Mouse (Mus musculus) forebrain, embryonic 14.5 days (tissue): ENCODE data around the gene Sh2b3. TPM values are rescaled to one million over a fixed set of nuclear protein-coding genes. Genes with fewer than 3 reads are reported as not detected.
"Not testable (repeated sequence)": the region's sequence is repeated elsewhere in the genome, so short reads cannot be mapped to it uniquely, and the experiment has no call there.

Experiments used
- ATAC-seq: fragments of 200-750 bp; cut with Nextera tagmentation; 2 replicates; pipeline ENCODE4 v1.8.0; 2017; ENCODE audit warnings: mild to moderate bottlenecking, moderate library complexity
- DNase-seq: peaks from one replicate; pipeline ENCODE4 v3.0.0-alpha.2; 2015; ENCODE audit warnings: low spot score
- H3K27ac ChIP-seq: fragments of 300-500 bp; sonication (generic); 2 replicates; pipeline ENCODE4 v1.5.1; 2014; ENCODE audit warnings: low read depth, mild to moderate bottlenecking, control low read depth, low read length, moderate library complexity
- H3K27me3 ChIP-seq: fragments of 300-500 bp; sonication (generic); replicated peaks from 2 replicates; pipeline ENCODE4 v1.6.1; 2014; ENCODE audit warnings: low read length, control low read depth, mixed read lengths; ENCODE audit not compliant: control insufficient read depth, insufficient read depth
- H3K36me3 ChIP-seq: fragments of 300-500 bp; sonication (generic); 2 replicates; pipeline ENCODE4 v1.6.1; 2014; ENCODE audit warnings: low read length, control low read depth; ENCODE audit not compliant: control insufficient read depth, insufficient read depth
- H3K4me1 ChIP-seq: fragments of 300-500 bp; sonication (generic); 2 replicates; pipeline ENCODE4 v1.6.1; 2014; ENCODE audit warnings: antibody characterized with exemption, low read length, control low read depth; ENCODE audit not compliant: control insufficient read depth, insufficient read depth
- H3K4me2 ChIP-seq: fragments of 300-500 bp; sonication (generic); 2 replicates; pipeline ENCODE4 v1.6.1; 2014; ENCODE audit warnings: mild to moderate bottlenecking, control low read depth, low read length
- H3K4me3 ChIP-seq: fragments of 300-500 bp; sonication (generic); 2 replicates; pipeline ENCODE4 v1.5.1; 2014; ENCODE audit warnings: low read depth, low read length, control low read depth
- H3K9ac ChIP-seq: fragments of 300-500 bp; sonication (generic); 2 replicates; pipeline ENCODE4 v1.6.1; 2014; ENCODE audit warnings: mild to moderate bottlenecking, low read length, control low read depth, moderate library complexity
- H3K9me3 ChIP-seq: fragments of 300-500 bp; sonication (generic); replicated peaks from 2 replicates; pipeline ENCODE4 v1.6.1; 2016; ENCODE audit warnings: low read length, control low read depth, mixed read lengths; ENCODE audit not compliant: control insufficient read depth
- WGBS: fragments of 180-500 bp; shearing (Covaris S2); extraction: QIAGEN DNeasy Blood & Tissue Kit; methylation state at CpG from one replicate; pipeline ENCODE4 v1.1.7; 2014; 5-methylcytosine and 5-hydroxymethylcytosine counted together
- polyA plus RNA-seq: library from polyadenylated mRNA; unstranded; fragments of >200 nt; fragmentation: Nextera tagmentation; extraction: Ambion mirVana; gene quantifications from 2 replicates; pipeline ENCODE4 v1.2.1, GENCODE M21; 2014

Gene Sh2b3
- polyA plus RNA-seq, 1 experiment from 2014 or later: 4.4 TPM

DNA sequence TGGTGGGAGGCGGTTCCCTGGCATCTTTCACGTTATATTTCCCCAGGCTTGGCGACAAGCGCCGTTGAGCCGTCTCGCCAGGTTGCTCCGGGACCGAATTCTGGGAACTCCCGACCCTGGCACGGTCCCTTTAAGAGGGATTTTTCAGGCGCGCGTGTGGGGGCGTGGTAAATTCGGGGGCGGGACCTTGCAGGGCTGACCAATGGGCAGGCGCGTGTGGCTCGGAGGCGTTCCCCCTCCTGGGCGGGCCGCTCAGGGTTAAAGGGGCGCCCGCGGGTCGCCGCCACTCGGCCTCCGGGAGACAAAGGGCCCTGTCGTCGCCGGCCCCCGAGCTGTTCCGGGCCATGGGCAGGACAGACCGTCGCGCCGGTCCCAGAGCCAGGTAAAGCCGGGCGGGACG lies 11.3 kb upstream of the Sh2b3 start, which contains the start of gene Pheta1:
Gene Pheta1, plus strand, starts transcription at position 242 of the 400 bp plus-strand sequence.
- H3K9me3 ChIP-seq: no peaks in the 10 kb centered on the region
- DNase-seq: peak; percentile 95
- H3K27ac ChIP-seq: peak within 1 kb of the TSS; percentile 17
- peak; percentile 95 for ATAC-seq
- peak within 1 kb of the TSS; percentile 90 for H3K4me3 ChIP-seq
- H3K9ac ChIP-seq: peak within 1 kb of the TSS; percentile 78
- WGBS: under 1% methylated on average over 42 of the region's 42 CpGs
- peaks cover 7% of the 10 kb centered on the region for H3K27me3 ChIP-seq
- H3K4me1 ChIP-seq: peaks cover 14% of the 10 kb centered on the region
- peaks cover 28% of the 10 kb centered on the region for H3K36me3 ChIP-seq
- H3K4me2 ChIP-seq: peak within 1 kb of the TSS; percentile 70

DNA sequence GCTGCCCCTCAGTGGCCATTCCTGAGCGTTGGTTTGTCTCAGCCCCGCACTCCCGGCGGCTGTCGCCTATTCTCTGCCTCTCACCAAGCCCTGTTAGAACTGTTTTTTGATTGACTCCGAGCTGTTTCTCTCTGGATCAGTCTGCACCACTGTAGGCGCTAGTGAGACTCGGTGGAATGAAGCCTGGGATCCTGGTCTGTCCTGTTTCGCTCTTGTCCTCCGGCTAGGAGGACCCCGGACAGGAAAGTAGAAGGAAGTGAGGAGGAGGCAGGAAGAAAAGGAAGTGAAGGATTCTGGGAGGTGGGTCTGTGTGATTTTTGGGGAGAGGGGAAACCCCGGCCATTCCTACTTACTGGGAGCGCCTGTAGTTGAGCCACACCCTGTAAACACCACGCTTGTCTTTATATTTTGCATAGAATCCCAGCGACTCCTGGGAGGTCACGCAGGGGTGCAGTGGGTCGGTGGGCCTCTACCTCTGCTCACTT lies 10.6 kb upstream of the Sh2b3 start:
- WGBS: under 1% methylated on average over 17 of the region's 17 CpGs
- peak; percentile 68 for DNase-seq
- no peaks in the 10 kb centered on the region for H3K9me3 ChIP-seq
- H3K27me3 ChIP-seq: peaks cover 10% of the 10 kb centered on the region
- H3K36me3 ChIP-seq: peaks cover 22% of the 10 kb centered on the region
- peak; percentile 40 for ATAC-seq
- peak overlapping the region; percentile 70 for H3K4me2 ChIP-seq
- H3K4me1 ChIP-seq: peaks cover 17% of the 10 kb centered on the region
- H3K27ac ChIP-seq: peak overlapping the region; percentile 17
- peak overlapping the region; percentile 78 for H3K9ac ChIP-seq
- H3K4me3 ChIP-seq: peak overlapping the region; percentile 90

- peaks cover 14% of the 10 kb centered on the region; the same call in 1 of the 2 replicates for H3K36me3 ChIP-seq
- ATAC-seq, H3K4me2 ChIP-seq, H3K27ac ChIP-seq, DNase-seq, H3K9ac ChIP-seq, H3K9me3 ChIP-seq, H3K4me3 ChIP-seq: not testable (repeated sequence)
- H3K27me3 ChIP-seq: peaks cover 14% of the 10 kb centered on the region
- WGBS: 87% methylated on average over 3 of the region's 3 CpGs
- peaks cover 23% of the 10 kb centered on the region for H3K4me1 ChIP-seq
Observed at GRCm38 (mm10) chr5:121847269-121847668, 9.8 kb upstream of the Sh2b3 start.

GRCm38 (mm10) chr5:121846322-121846721 lies 8.9 kb upstream of the Sh2b3 start:
- H3K9ac ChIP-seq: no peak overlapping the region
- H3K4me1 ChIP-seq: peaks cover 23% of the 10 kb centered on the region
- peaks cover 14% of the 10 kb centered on the region for H3K27me3 ChIP-seq
- ATAC-seq (no peak), DNase-seq (no peak)
- no peak overlapping the region for H3K27ac ChIP-seq
- no peak overlapping the region for H3K4me3 ChIP-seq
- H3K36me3 ChIP-seq: peaks cover 5% of the 10 kb centered on the region; the same call in 1 of the 2 replicates
- WGBS: 80% methylated on average over 11 of the region's 11 CpGs
- no peaks in the 10 kb centered on the region for H3K9me3 ChIP-seq
- H3K4me2 ChIP-seq: no peak overlapping the region

- Histone ChIP-seq H3K4me1 (peaks cover 19% of the 10 kb centered on the region), H3K9me3 (no peaks in the 10 kb centered on the region), H3K27me3 (peaks cover 14% of the 10 kb centered on the region), H3K27ac (no peak overlapping the region), H3K36me3 (no peaks in the 10 kb centered on the region), H3K4me2 (no peak overlapping the region), H3K4me3 (no peak overlapping the region), H3K9ac (no peak overlapping the region; the same call in 1 of the 2 replicates)
- DNase-seq (no peak), ATAC-seq (no peak)
- 39% methylated on average over 4 of the region's 4 CpGs for WGBS
Observed at GRCm38 (mm10) chr5:121845361-121845760, 7.9 kb upstream of the Sh2b3 start.

DNA sequence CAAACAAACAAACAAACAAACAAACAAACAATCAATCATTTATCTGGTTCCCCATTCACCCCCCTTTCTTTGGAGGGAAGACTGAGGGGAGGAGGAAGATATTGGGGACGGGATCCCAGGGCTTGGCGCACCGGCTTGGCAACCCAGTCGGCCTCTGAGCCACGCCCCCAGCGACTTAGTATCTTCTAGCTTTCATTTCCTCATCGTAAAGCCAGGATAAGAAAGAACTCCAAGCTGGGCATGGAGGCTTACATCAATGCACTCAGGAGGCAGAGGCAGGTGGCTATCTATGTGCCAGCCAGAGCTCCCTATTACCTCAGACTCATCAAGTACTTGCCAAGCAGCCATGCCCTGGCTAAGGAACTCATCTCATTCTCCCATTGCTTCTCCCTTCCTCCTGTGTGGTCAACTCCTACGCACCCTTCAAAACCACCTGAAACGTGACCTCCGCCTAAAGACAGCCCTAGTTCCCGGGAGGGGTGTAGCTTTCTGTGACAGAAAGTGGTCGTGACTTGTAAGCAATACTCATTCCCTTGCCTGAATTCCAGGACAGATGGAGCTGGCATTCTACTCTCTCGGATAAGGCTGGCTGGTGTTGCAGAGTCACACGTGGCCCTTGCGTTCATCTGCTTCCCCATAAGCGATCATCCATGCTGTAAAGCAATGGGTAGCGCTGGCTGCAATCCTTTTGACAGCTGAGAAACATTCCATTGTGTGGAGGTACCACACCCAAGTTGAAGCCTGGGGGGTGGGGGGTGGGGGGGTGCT lies 5.9 kb upstream of the Sh2b3 start:
- H3K4me1 ChIP-seq: peaks cover 17% of the 10 kb centered on the region
- no peaks in the 10 kb centered on the region for H3K9me3 ChIP-seq
- peaks cover 27% of the 10 kb centered on the region for H3K27me3 ChIP-seq
- no peak overlapping the region for H3K27ac ChIP-seq
- H3K4me3 ChIP-seq: peak overlapping the region; percentile 37
- no peak overlapping the region for H3K9ac ChIP-seq
- peak overlapping the region; percentile 80 for H3K4me2 ChIP-seq
- ATAC-seq (0 out of 2 replicates have a peak, but pooled peaks have one; percentile 19), DNase-seq (peak; percentile 49)
- no peaks in the 10 kb centered on the region for H3K36me3 ChIP-seq
- 15% methylated on average over 17 of the region's 17 CpGs for WGBS

- H3K4me2 ChIP-seq: peak overlapping the region; percentile 80
- no peaks in the 10 kb centered on the region for H3K9me3 ChIP-seq
- ATAC-seq: peak; percentile 84
- peak overlapping the region; percentile 37 for H3K4me3 ChIP-seq
- peak; percentile 79 for DNase-seq
- H3K27me3 ChIP-seq: peaks cover 33% of the 10 kb centered on the region
- H3K9ac ChIP-seq: peak overlapping the region; percentile 62
- H3K36me3 ChIP-seq: no peaks in the 10 kb centered on the region
- under 1% methylated on average over 33 of the region's 33 CpGs for WGBS
- peaks cover 18% of the 10 kb centered on the region for H3K4me1 ChIP-seq
- H3K27ac ChIP-seq: no peak overlapping the region
Observed at GRCm38 (mm10) chr5:121842665-121843118, 5.2 kb upstream of the Sh2b3 start.

DNA sequence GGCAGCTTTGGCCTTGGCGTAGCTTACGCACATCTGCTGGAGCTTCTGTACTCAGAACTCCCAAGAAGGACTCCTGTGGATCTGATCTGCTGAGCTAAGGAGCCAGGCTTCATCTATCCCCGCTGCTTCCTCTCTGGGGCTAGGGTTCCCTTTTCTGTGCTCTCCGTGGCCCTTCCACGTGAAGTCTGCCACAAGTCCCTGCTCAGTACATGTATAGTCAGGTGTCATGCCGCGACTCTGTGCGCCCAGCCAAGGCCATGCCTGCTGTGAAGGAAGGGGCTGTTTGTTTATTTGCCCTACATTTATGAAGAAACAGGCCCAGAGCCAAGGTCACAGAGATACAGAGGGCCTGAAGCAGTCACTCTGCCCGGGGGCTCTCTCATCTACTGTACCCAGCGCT lies 4.5 kb upstream of the Sh2b3 start:
- H3K27me3 ChIP-seq: peaks cover 40% of the 10 kb centered on the region
- ATAC-seq (no peak), DNase-seq (no peak)
- H3K4me3 ChIP-seq: peak overlapping the region; percentile 37; the same call in 1 of the 2 replicates
- no peaks in the 10 kb centered on the region for H3K9me3 ChIP-seq
- H3K36me3 ChIP-seq: no peaks in the 10 kb centered on the region
- H3K4me2 ChIP-seq: peak overlapping the region; percentile 80; the same call in 1 of the 2 replicates
- H3K27ac ChIP-seq: no peak overlapping the region
- H3K9ac ChIP-seq: no peak overlapping the region
- peaks cover 25% of the 10 kb centered on the region for H3K4me1 ChIP-seq
- WGBS: 51% methylated on average over 10 of the region's 10 CpGs

- Histone ChIP-seq H3K9ac (no peak overlapping the region), H3K27ac (no peak overlapping the region), H3K9me3 (no peaks in the 10 kb centered on the region), H3K4me3 (no peak overlapping the region), H3K4me2 (no peak overlapping the region), H3K27me3 (peaks cover 44% of the 10 kb centered on the region), H3K36me3 (no peaks in the 10 kb centered on the region), H3K4me1 (peaks cover 25% of the 10 kb centered on the region)
- 92% methylated on average over 9 of the region's 9 CpGs for WGBS
- DNase-seq: no peak
- ATAC-seq: no peak
Observed at GRCm38 (mm10) chr5:121841516-121841915, 4.1 kb upstream of the Sh2b3 start.
